Mouse (Mus musculus): ENCODE measurements around the gene Gm28043.
"Not testable (repeated sequence)": the region's sequence is repeated elsewhere in the genome, so short reads cannot be mapped to it uniquely, and the experiment has no call there.

The Gm28043 gene

GRCm38 (mm10) chr17:29614115-29615023 is at the start of gene Gm28043, which contains the start of gene Rnf8:
TSS of gene Gm28043 (plus strand) at chr17:29614876.
TSS of gene Rnf8 (plus strand) at chr17:29614790.
- DNase-seq (ENCODE audit: low spot score): peak; percentile 79

DNA sequence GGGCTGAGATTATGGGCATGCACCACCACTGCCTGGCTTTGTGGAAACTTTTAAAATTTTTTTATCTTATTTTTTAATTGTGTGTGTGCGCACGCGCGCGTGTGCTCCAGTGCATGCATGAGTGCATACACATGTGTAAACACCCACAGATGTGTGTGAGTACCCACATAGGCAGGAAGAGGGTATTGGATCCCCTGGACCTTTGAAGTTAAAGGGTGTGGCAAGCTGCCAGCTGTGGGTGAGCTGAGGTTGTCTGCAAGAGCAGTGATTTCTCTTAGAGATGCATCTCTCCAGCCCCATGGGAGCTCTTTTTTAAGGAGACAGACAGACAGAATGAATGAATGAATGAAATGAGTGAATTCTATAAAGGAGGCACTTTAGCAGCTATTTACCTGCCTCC is 49.2 kb upstream of the Gm28043 start:
- DNase-seq (ENCODE audit: low spot score): no peak

GRCm38 (mm10) chr17:29568435-29568834 is 46.2 kb upstream of the Gm28043 start:
- no peak for DNase-seq (ENCODE audit: low spot score)

DNA sequence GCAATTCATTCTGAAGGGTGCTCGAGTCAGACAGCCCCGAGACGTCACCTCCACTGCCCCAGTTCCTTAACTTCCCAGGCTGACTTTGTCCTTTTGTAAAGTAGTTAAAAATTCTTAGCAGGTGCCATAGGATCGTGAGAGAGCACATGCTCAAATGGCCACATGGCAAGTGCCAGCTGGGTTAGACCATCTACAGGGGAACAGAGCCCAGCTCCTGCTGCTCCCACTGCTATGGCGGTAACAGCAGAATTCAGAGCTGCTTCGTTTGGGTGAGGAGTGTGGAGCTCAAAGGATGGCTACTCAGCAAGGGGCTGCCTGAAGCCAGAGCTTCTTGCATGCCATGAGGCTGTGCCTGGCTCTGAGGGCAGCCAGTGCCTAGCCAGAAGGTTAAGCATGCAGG is 44.8 kb upstream of the Gm28043 start:
- no peak for DNase-seq (ENCODE audit: low spot score)

- DNase-seq (ENCODE audit: low spot score): no peak
These were observed 35.0 kb upstream of the Gm28043 start for GRCm38 (mm10) chr17:29579579-29580126.

- no peak for DNase-seq (ENCODE audit: low spot score)
These were observed 31.1 kb upstream of the Gm28043 start for GRCm38 (mm10) chr17:29583569-29583968.

GRCm38 (mm10) chr17:29584306-29584705 is 30.4 kb upstream of the Gm28043 start:
- DNase-seq (ENCODE audit: low spot score): no peak

- DNase-seq (ENCODE audit: low spot score): no peak
These were observed 29.9 kb upstream of the Gm28043 start for GRCm38 (mm10) chr17:29584737-29585136.

- DNase-seq (ENCODE audit: low spot score): no peak
These were observed 29.2 kb upstream of the Gm28043 start for GRCm38 (mm10) chr17:29585446-29585845.

DNA sequence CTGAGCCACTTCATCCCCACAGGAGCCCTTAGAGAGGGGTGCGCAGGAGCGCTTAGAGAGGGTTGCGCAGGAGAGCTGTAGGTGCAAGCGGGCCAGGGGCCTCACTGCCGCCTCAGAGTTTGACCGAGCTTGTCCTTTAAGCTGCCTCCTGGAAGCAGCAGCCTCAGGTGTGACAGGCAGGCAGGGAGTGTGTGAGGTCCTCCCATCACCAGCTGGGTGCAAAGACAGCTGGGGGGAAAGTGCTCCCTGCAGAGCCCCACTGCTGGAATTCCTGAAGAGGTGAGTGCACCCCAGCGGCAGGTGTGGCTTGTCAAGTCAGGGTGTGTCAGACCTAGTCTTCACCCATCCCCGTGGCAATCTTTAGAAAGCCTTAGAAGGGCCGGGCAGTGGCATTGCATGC is 27.8 kb upstream of the Gm28043 start:
- DNase-seq (ENCODE audit: low spot score): no peak

GRCm38 (mm10) chr17:29589221-29589898 is 25.3 kb upstream of the Gm28043 start:
- DNase-seq (ENCODE audit: low spot score): no peak

GRCm38 (mm10) chr17:29595891-29596770 is 18.5 kb upstream of the Gm28043 start:
- no peak for DNase-seq (ENCODE audit: low spot score)

- no peak for DNase-seq (ENCODE audit: low spot score)
These were observed 17.9 kb upstream of the Gm28043 start for GRCm38 (mm10) chr17:29596771-29597132.

GRCm38 (mm10) chr17:29599051-29599450 is 15.6 kb upstream of the Gm28043 start:
- no peak for DNase-seq (ENCODE audit: low spot score)

DNA sequence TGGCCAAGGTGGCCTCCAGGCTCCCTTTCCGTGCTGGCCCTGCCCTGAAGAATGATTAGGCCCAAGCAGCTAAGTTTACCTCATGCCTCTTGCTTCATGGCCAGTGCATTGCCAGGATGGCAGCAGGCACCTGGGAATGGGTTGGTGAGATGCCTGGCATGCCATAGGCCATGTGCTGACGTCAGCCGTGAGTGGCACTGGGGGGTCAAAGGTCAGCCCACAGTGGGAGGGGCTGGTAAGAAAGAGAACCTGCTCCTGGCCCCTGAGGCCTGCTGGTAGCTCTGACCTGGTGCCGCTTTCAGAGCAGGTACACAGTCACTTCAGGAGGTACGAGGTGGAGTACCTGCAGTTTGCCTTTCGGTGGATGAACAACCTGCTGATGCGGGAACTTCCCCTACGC is 15.1 kb upstream of the Gm28043 start:
- no peak for DNase-seq (ENCODE audit: low spot score)

GRCm38 (mm10) chr17:29601391-29601790 is 13.3 kb upstream of the Gm28043 start:
- DNase-seq (ENCODE audit: low spot score): no peak

GRCm38 (mm10) chr17:29603283-29603682 is 11.4 kb upstream of the Gm28043 start:
- peak; percentile 70 for DNase-seq (ENCODE audit: low spot score)

- DNase-seq (ENCODE audit: low spot score): not testable (repeated sequence)
These were observed 1.2 kb upstream of the Gm28043 start for GRCm38 (mm10) chr17:29613453-29613852.

DNA sequence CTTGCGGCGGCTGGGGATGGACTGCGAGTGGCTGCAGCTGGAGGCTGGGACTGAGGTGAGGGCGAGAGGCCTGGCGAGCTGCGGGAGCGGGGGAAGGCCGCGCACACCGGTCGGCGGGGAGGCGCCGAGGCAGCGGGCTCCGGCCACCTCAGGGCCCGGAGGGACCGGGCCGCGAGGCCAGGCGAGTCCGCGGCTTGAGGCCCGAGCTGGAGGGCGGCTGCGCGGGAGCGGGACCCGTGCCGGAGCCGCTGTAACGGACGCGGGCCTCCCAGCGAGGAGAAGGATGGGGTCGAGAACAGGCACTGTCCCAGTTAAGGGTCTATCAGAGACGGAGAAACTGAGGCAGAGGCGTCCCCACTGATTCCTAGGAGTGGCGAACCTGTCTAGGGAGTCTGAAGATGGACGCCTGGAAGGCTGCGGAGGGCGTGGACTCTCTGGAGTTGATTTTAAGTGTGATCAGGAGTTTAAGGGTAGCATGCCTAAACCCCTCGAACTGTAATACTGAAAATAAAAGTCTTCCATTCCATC is 412 bp downstream of the Gm28043 start:
- no peak for DNase-seq (ENCODE audit: low spot score)

DNA sequence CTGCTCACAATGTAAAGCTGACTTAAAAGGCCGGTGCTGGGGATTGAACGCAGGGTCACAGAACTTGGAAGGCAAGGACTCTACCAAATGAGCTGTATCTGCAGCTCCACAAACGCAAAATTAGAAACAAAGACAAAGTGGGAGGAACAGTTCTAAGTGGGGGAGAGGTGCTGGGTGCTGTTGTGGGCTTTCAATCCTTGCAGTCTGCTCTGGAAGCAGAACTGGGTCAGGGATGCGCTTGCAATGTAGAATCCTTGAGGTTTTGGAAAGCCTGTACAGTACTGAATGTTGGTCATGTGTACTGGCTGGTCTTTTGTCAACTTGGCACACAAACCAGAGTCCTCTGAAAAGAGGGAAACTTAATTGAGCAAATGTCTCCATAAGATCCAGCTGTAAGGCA is 940 bp downstream of the Gm28043 start:
- no peak for DNase-seq (ENCODE audit: low spot score)

GRCm38 (mm10) chr17:29619231-29619630 is 4.6 kb downstream of the Gm28043 start:
- no peak for DNase-seq (ENCODE audit: low spot score)

GRCm38 (mm10) chr17:29623488-29623887 is 8.8 kb downstream of the Gm28043 start:
- no peak for DNase-seq (ENCODE audit: low spot score)

Measured in layer of hippocampus, adult 9-10 months (tissue).